Mouse (Mus musculus) lung, adult 2 months (tissue): ENCODE data around the gene Ace.

Experiments used
- CTCF ChIP-seq: fragments of 200-500 bp; IDR thresholded peaks from 2 replicates; pipeline ENCODE4 v1.5.1; 2011; ENCODE audit warnings: mild to moderate bottlenecking, low read length, control low read depth; ENCODE audit not compliant: insufficient read depth
- POLR2A ChIP-seq: fragments of 200-500 bp; IDR thresholded peaks from 2 replicates; pipeline ENCODE4 v1.6.1; 2011; ENCODE audit warnings: low read depth, mild to moderate bottlenecking, control low read depth, low read length, borderline replicate concordance; ENCODE audit errors: extremely low read depth

GRCm38 (mm10) chr11:105984452-105984851 lies 16.7 kb downstream of the Ace start:
- no peak for TF ChIP-seq CTCF
- no peak for TF ChIP-seq POLR2A
